Mouse (Mus musculus): ENCODE results near the gene Tiam1.

Tiam1 gene

DNA sequence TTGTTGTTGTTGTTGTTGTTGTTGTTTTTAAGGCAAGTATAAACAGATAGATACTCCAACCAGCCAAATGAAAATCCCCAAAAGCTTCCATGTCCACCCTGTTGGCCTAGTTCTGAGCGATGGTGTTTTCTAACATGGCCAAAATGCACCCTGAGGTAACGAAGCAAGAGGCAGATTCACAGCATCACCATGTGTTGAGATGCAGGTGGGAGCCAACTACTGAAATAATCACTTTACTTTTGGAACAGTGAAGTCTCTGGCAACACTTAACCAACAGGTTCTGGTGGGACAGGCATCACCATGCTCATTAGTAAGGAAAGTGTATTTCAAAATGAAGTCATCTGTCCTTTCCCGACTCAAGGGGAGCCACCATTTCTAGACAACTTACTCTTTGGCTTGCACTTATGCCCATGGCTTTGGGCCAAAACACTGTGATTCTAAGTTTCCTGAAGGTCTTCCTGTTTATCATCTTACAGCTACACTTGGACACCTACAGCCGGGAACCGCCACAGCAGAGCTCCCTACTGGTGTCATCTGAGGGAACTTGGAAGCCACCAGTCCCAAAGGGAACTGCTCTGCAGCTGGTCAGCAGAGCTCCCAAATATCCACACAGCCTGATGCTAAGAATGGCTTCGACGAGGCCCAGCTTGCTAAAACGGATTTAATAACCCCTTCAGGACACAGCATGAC is 230.7 kb downstream of the Tiam1 start:
- DNase-seq (ENCODE audit: low read depth, low spot score) = no peak

DNA sequence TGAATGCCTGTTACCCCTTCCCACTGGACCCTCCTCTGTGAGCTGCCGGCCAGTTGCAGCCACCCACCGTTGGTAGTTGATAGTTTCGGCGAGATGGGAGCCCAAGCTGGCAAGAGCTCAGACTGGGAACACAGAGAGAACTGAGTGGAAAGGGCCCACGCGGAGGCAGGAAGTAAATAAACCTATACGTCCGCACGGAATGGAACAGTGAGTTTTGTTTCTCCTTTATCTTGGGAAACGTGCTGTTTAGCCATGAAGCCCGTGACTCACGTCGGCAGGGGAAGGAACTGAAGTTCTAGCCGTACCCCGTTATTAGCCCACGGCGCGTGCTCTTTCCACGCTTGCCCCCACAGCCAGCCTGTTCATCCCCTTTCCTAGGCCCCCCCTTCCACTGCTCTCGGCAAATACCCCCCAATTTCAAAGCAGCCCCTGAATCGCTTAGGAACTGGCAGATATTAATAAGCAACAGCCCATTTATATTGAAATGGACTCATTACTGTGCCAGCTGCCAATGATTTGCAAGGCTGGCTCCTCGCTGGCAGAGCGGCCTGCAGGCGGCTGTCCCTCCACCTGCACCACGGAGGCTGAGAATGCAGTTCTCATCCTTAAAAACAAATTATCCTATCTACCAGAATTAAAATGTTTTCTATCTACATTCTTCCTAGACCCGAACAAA is 234.0 kb downstream of the Tiam1 start:
- DNase-seq (ENCODE audit: low read depth, low spot score) = no peak

DNA sequence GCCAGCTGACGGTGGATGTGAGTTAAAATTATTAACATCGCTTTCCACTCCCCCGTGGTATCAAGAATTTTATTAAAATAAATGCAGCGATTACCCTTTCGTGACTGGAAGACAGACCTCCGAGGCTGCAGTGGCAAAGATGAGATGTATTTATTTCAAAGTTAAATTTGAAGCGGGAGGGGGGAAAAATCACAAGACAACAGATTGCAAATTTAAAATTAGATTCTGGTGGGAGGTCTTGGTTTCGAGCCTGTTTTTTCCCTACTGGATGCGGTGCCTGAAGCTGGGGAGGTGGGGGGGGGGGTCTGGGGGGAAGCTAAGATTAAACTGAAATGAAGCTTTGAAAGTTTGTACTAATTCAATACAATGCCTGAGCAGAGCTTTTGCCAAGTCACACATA is 235.9 kb downstream of the Tiam1 start:
- DNase-seq (ENCODE audit: low read depth, low spot score) = no peak

DNA sequence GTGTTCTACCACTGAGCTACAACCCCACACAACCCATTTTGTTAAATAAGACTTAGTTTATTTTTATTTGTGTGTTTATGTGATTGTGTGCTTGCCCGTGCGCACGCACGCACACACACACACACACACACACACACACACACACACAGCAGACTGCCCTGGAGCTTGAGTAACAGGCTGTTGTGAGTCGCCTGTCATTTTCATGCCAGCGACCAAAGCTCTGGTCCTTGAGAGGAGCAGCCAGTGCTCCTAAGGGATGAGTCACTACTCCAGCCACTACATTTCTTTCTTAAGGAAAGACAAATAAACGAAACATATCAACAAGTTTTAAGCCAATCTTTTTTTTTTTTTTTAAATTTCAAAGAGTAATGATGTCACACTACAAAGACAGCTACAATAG is 236.7 kb downstream of the Tiam1 start:
- no peak for DNase-seq (ENCODE audit: low read depth, low spot score)

DNA sequence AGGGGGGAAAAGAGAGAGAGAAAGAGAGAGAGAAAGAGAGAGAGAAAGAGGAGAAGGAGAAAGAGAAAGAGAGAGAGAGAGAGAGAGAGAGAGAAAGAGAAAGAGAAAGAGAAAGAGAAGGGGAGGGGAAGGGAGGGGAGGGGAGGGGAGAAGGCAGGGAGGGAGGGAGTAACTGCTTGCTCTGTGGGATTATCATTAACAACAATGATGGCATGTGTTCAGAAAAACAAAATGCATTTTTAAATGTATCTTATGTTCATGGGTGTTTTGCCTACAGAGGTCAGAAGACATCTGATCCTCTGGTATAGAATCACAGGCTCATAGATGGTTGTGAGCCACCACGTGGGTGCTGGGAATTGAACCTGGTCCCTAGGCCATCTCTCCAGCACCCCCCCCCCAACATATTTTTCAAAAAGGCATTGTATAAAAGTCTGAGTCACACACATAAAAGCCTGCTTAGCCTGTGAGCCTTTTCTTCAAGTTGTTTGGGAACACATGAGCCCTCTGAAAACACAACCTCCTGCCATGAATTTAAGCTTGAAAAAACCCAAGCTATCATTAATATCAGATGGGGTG is 237.8 kb downstream of the Tiam1 start:
- DNase-seq (ENCODE audit: low read depth, low spot score) = no peak

DNA sequence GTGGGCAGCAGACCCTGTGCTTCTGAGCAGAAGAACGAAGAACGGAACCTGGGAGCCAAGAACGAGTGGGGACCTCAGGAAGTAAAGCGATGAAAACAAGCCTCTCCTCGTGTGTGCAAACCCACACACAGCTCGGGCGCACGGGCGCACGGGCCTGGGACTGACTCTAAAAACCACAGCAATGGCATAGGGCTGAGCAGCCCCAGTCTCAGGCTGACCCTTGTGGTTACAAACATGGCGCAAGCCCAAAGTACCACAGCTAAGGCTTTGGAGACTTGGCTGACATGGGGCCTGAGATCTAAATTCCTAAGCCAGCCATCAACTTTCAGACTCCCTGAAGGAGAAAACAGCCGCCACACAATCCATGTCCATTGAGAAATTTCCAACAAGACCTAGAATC is 239.4 kb downstream of the Tiam1 start:
- DNase-seq (ENCODE audit: low read depth, low spot score) = no peak

DNA sequence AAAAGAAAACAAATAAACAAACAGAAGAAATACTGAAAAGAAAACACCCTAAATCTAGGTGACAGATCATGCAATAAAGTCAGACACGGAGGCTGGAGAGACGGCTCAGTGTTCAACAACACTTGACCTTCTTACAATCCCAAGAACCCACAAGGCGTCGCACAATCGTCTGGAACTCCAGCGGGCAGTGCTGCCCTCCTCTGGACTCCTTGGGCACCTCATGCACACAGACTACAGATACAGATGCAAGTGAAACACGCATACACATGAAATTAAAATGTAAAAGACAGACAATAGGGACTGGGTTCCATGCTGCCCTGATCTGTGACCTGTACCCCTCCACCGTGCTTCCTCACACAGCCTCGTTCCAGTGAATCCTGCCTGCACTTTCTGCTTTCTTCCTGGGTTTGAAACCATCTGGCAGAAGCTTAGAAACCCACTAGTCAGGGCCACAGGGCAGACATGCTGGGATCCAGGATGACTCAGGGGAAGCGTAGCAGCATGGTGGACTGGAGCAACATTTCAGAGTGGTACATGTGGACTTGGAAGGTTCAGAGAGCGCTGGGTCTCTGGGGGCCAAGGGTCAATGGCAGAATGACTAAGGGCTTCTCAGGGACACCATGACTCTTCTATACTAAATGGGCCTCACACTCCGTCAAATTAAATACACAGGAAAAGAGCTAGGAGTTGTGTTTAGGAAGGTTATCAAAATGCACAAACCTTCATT is 240.8 kb downstream of the Tiam1 start:
- DNase-seq (ENCODE audit: low read depth, low spot score) = no peak

DNA sequence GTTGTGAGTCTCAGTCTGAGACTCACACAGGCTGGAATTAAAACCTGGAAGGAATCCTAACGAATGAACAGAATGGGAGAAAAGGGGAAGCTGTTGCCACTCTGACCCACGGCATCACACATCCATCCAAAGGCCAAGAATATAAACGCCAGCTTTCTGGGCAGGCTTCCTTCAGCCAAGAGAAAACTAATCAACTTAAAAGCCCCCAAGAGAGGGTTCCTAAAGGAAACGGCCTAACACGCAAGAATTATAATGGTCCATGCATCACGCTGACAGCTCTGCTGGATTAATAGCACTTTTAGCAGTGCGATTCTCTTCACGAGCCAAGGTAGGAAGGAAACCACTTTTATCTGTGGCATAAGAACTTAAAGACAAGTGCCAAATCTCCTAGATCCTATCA is 242.9 kb downstream of the Tiam1 start:
- DNase-seq (ENCODE audit: low read depth, low spot score) = no peak

DNA sequence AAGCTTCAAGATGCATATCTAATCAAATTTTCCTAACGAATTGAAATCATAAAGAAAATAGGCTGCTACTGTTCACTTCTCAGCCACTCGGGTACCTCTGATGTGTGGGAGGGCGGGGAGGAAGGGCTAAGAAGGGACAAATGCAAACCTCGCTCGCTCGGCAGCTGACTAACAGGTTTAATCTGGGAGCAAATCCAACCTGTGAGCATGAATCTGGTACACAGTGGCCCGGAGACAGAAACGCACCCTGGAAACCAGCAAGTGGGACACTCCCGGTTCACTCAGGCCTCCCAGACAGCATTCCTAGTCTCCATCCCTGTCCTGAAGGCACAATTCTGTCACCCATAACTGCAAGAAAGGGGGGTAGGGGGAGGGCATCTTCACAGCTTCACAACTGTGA is 244.4 kb downstream of the Tiam1 start:
- DNase-seq (ENCODE audit: low read depth, low spot score) = no peak

DNA sequence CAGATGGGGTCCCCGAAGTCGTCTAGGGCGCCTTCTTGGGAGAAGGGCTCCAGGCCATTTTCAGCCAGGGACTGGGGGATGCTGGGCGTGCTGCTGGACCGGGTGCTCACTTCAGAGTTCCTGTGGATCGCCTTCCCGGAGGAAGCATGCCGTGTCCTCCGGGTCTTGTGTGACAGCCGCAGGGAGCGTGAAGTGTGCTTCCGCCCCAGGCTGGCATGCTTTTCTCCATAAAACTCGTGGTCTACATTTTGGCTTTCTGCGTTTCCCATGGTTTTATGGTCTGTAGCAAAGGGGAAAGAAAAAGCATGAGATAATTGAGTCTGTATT is 245.3 kb downstream of the Tiam1 start:
- no peak for DNase-seq (ENCODE audit: low read depth, low spot score)

DNA sequence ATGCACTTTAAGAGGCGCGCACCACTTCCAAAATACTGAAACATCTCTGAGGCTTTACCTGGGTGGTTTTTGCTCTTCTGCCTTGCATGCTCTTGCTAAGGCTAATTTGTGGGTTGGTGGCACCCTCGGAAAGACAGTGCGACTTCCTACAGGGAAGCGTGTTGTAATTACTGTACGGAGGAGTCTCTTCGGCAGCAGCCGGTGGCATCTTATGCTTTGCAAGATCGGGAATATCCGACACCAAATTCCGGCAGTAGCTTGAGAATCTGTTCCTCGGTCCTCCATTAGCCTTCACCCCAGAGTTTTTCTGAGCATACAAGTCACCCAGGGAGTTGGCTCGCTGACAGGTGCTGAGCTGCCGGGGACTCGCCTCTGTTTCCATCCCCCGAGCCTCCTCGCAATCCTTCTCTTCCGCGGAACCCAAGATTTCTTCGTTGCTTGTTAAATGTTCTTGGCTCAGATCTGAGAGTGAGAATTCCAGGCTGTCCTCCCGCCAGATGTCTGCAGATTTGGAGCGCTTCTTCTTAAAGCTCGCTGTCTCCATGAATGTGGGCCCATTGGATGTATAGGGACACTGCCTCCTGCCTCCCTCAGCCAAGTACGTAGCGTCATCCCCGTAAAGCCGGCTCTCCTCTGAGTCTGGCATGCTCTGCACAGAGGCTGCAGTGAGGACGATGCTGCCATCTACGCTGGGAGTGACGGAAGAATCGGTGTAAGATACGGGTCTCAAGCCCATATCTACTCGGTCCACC is 245.8 kb downstream of the Tiam1 start:
- DNase-seq (ENCODE audit: low read depth, low spot score) = no peak

DNA sequence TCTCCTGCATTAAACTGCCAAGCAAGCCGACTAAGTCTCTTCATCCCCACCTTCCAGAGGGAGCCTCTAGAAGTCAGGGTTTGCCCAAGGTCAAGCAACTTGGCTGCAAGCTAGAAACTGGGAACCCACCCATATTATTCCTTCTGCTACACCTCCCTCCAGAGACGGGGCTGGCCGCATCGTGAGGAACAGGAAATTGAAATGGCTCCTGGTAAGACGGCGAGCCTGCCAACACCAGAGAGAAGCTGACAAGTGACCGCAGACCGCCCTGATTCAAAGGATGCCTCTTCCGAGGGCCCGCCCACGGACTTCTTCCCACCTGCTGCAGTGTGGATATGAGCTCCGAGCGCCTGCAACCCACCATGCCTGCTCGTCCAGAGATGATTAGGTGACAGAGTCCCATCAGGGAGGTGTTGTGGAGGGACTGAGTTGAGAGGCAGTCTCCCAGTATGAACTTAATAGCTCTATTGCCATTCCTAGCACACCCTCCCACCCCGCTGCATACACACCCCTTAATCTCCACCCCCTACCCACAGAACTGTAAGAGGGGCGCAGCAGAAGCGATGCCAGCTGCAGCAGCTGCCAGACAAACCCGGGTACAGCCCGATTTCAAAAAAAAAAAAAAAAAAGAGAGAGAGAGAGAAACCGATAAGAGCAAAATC is 246.6 kb downstream of the Tiam1 start:
- DNase-seq (ENCODE audit: low read depth, low spot score) = no peak

DNA sequence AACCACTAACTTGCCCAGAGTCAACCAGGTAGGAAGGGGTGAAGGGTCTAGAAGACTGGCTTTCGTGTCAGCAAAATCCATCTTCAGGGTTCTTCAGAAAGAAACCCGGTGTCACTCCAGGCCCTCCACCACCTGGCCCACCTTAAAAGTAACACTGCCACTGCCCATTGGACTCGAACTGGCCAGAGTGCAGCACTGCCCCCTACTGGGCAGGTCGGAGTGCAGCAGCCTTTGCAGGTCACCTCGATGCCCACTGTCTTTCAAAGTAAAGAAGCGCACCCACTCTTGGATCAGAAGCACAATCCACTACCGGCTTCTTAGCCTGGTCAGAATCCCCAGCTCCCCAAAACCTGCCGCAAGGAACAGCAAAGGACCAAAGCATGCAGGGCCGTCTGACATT is 247.2 kb downstream of the Tiam1 start:
- DNase-seq (ENCODE audit: low read depth, low spot score) = no peak

DNA sequence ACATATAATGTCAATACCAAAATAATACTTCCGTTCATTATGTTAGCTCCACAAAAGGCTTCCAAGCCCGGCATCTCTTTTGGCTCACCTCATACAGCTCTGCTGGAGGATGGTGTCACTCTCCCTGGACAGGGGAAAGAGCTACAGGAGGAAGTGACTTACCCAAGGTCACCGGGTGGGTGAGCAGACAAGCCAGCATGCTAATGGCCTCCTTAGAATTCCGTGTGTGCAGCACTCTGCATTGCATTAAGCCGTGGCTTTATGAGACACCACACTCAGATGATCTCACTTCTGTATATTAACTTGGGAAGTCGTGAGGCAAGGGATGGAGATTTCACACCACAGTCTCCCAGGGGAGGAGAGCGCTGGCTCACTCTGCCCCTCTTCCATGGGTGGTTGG is 248.3 kb downstream of the Tiam1 start:
- no peak for DNase-seq (ENCODE audit: low read depth, low spot score)

DNA sequence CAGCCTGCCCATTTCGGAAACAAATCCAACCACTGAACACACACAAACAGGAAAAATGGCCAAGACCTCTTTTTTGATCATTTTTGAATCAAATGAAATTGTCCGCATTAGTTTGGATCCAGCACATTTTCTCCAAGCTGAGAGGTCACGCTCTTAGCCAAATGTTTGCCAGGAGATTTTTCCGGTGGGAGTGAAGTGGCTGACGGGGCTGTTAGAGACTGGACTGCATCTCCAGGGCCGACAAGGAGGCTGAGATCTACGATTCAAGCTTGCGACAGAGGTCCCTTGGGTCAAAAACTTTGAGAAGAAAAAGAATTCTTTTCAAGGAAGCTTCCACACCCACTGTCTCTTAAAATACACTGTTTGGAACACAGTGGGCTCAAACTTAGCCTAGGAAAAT is 248.8 kb downstream of the Tiam1 start:
- DNase-seq (ENCODE audit: low read depth, low spot score) = no peak

DNA sequence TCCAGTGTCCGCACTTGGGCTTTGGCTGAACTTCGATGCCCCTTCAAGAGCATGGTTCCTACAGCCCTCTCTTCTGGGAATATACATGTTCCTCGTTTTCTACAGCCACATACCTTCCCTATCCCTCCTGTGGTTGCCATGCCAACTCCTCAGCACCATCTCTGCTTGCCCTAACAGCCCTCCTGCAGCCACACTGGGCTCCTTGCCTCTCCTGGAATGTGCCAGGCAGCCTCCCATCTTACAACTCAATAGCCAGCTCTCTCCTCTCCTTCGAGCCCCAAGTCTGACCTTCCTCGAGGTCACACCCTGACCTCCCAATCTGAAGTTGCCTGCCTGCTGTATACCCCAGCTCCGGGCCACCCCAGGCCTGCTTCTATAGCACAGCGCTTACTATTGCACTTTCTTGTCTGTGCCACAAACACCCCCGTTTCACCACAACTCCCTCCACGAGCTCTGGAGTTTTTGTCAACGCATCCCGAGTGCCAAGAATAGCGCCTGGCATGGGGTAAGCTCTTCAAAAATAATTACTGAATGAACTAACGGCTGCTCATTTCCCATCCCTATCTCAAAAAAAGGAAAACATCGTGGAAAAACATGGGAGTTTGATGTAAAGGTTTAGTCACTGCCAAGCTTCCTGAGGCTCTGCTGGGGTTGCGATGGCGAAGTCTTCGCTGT is 252.9 kb downstream of the Tiam1 start:
- no peak for DNase-seq (ENCODE audit: low read depth, low spot score)

DNA sequence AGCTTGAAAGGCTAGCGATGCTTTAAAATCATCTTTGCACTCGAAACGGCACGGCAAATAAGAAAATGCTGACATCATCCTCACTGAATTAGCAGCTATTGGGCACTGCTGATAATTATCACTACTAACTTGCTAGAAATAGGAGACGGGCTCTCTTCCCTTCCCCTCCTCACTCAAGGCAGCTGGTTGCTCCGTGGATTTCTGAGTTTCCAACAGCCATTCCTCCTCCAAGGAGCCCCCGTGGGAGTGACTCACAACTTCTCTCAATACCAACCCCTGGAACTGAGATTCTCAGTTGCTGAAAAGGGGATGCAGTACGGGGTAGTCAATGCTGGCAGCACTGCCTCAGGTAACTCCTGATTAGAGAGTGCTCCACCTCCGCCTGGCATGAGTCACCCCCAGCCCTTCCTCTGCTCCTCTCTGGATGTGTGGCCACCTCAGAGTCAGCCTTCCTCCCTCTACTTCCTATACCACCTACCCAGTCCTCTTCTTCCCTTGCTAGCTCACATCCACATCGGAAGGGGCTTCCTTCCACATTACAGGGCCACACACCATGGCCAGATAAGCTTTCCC is 253.6 kb downstream of the Tiam1 start:
- no peak for DNase-seq (ENCODE audit: low read depth, low spot score)

DNA sequence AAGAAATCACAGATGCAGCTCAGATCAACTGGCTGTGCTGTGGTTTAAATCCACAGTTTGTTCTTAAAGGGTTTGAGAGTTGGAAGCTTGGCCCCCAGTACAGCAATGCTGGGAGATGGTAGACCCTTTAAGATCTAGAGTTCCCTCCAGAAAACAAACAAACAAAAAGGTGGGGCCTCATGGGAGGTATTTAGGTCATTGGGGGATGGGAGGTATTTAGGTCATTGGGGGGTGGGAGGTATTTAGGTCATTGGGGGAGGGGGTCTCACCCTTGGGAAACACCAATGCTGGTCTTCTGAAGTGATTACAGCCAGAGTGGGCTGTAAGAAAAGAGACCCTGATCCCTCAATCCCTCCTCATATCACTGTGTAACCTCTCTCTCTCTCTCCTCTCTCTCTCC is 257.0 kb downstream of the Tiam1 start:
- DNase-seq (ENCODE audit: low read depth, low spot score) = no peak

DNA sequence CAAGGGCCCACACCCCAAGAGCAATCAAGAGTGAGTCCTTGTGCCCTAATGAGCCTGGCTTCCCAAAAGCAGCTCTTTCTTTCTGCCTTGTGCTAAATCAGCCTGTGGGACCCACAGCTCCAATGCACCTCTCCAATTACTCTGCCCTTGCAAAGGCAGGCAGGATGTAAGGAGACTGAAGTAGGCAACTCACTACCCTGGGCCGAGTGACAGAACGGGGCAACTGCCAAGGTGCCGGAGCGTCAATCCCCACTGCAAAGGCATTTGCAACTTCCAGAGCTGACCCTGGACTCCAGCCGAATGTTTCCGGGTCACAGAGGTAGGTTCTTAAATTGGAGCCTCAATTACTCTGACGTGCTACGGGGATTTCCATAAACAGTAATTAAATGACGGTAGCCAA is 257.9 kb downstream of the Tiam1 start:
- DNase-seq (ENCODE audit: low read depth, low spot score) = no peak

DNA sequence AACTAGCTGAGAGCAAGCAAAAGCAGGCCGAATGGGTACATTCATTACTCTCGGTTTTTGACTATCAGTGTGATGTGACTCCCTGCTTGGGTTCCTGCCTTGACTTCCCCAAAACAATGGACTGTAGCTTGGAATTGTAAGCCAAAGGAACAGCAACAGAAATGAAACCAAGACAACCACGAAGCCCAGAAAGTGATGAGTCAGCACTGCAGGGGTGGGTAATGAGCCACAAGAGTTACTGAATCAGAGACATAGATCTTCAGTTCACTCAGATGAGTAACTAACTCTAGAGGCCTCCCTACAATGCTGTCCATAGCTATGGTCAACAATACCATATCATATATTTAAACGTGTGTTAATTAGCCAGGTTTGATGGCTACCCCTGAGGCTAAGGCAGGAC is 259.7 kb downstream of the Tiam1 start:
- no peak for DNase-seq (ENCODE audit: low read depth, low spot score)
